ENCODE assay signal across 8 mouse cellular contexts in genomic region chr7:43495343-43496021, GRCm38 (mm10). TPM values are rescaled to one million over a fixed set of nuclear protein-coding genes. Genes with fewer than 3 reads are reported as not detected.
DNase-seq lines count a peak whose midpoint lies in the region; ATAC-seq and TF ChIP-seq lines count a peak whose summit lies in the region.

No protein-coding gene starts in this region.

- ATAC-seq in liver, embryonic 12.5 days: no peak
- ATAC-seq in inflammation-experienced regulatory T-cells, adult 6 months: peak; percentile 67
- ATAC-seq in liver, embryonic 14.5 days (ENCODE audit: insufficient read depth): no peak

- peaks cover 30% of the 10 kb centered on the region for H3K27me3 ChIP-seq in liver, embryonic 12.5 days (replicated peaks)
- H3K27me3 ChIP-seq in embryonic facial prominence, embryonic 10.5 days (replicated peaks; ENCODE audit: low read depth, poor library complexity, severe bottlenecking): peaks cover 30% of the 10 kb centered on the region
- no peaks in the 10 kb centered on the region; the same call in none of the 2 replicates for H3K27me3 ChIP-seq in liver, embryonic 14.5 days (ENCODE audit: control insufficient read depth, insufficient read depth, low read length)

- peak; percentile 60 for TF ChIP-seq CTCF in liver, embryonic 14.5 days (IDR thresholded peaks at IDR 0.05; ENCODE audit: low read depth)

- H3K9me3 ChIP-seq in liver, embryonic 12.5 days (replicated peaks): no peaks in the 10 kb centered on the region
- peaks cover 10% of the 10 kb centered on the region; the same call in 1 of the 2 replicates for H3K9me3 ChIP-seq in embryonic facial prominence, embryonic 10.5 days
- H3K9me3 ChIP-seq in liver, embryonic 14.5 days (ENCODE audit: control insufficient read depth, low read length): no peaks in the 10 kb centered on the region

- TF ChIP-seq EP300 in liver, embryonic 14.5 days (IDR thresholded peaks at IDR 0.05; ENCODE audit: low read depth): no peak

- no peak overlapping the region for H3K4me2 ChIP-seq in liver, embryonic 12.5 days
- no peak overlapping the region for H3K4me2 ChIP-seq in liver, embryonic 14.5 days (ENCODE audit: low read depth)

- H3K36me3 ChIP-seq in liver, embryonic 12.5 days: no peaks in the 10 kb centered on the region
- no peaks in the 10 kb centered on the region for H3K36me3 ChIP-seq in embryonic facial prominence, embryonic 10.5 days (replicated peaks)
- H3K36me3 ChIP-seq in liver, embryonic 14.5 days (replicated peaks; ENCODE audit: control insufficient read depth, insufficient read depth, low read depth): no peaks in the 10 kb centered on the region

- no peak overlapping the region for H3K9ac ChIP-seq in liver, embryonic 12.5 days
- no peak overlapping the region for H3K9ac ChIP-seq in liver, embryonic 14.5 days (replicated peaks)

- WGBS in liver, embryonic 12.5 days (ENCODE audit: insufficient replicate concordance): 13% methylated on average over 21 of the region's 21 CpGs
- 14% methylated on average over 21 of the region's 21 CpGs for WGBS in embryonic facial prominence, embryonic 10.5 days
- 17% methylated on average over 21 of the region's 21 CpGs for WGBS in liver, embryonic 14.5 days (ENCODE audit: insufficient replicate concordance)

- no peak overlapping the region for H3K4me3 ChIP-seq in liver, embryonic 12.5 days
- no peak overlapping the region for H3K4me3 ChIP-seq in embryonic facial prominence, embryonic 10.5 days
- H3K4me3 ChIP-seq in liver, embryonic 14.5 days (ENCODE audit: insufficient read depth in 1 of 2, low read depth in 2 of 2, low read length in 2 of 2): no peak overlapping the region

- no peak overlapping the region for H3K27ac ChIP-seq in liver, embryonic 12.5 days
- no peak overlapping the region for H3K27ac ChIP-seq in embryonic facial prominence, embryonic 10.5 days (replicated peaks)
- H3K27ac ChIP-seq in liver, embryonic 14.5 days: no peak overlapping the region

- DNase-seq in liver: peak; percentile 25
- peak; percentile 53 for DNase-seq in adrenal gland, adult 2 months
- peak; percentile 49 for DNase-seq in embryonic facial prominence, embryonic 10.5 days (ENCODE audit: low spot score)
- DNase-seq in liver, embryonic 14.5 days (ENCODE audit: low read depth in 3 of 3, low spot score in 3 of 3): no peak
- peak; percentile 86 for DNase-seq in retina, embryonic 14.5 days (ENCODE audit: low spot score)
- no peak for DNase-seq in T-cell, adult 2 months (ENCODE audit: low spot score)

- no peaks in the 10 kb centered on the region for H3K4me1 ChIP-seq in liver, embryonic 12.5 days
- peaks cover 1% of the 10 kb centered on the region; the same call in 1 of the 2 replicates for H3K4me1 ChIP-seq in embryonic facial prominence, embryonic 10.5 days
- no peaks in the 10 kb centered on the region for H3K4me1 ChIP-seq in liver, embryonic 14.5 days (replicated peaks; ENCODE audit: control insufficient read depth in 2 of 2, insufficient read depth in 2 of 2, low read length in 1 of 2)

RNA-seq across cellular contexts. Expression of gene Iglon5, which starts 5.6 kb away (rescaled TPM):
- polyA plus RNA-seq in liver, embryonic 12.5 days (2016; fragmentation: Nextera tagmentation; extraction: Ambion mirVana): 0.05 TPM in 1 of 2 replicates, not detected in the other
- 1 to 10 TPM; 2.2 to 3.3 TPM for total RNA-seq in adrenal gland, adult 2 months (2021)
- polyA plus RNA-seq in adrenal gland, adult 2 months (2012; rRNA removed): 3.3 and 4.4 TPM in 2 replicates
- polyA plus RNA-seq in embryonic facial prominence, embryonic 10.5 days (2016; fragmentation: Nextera tagmentation; extraction: Ambion mirVana): 0.70 and 0.71 TPM in 2 replicates
- polyA plus RNA-seq in inflammation-experienced regulatory T-cells, adult 6 months (2017; shearing (Covaris generic)): under 1 TPM in 2 of 3 experiments, not detected in 1; 0.15 to 0.36 TPM
- polyA plus RNA-seq in liver, embryonic 14.5 days (2012; rRNA removed): 0.07 and 0.12 TPM in 2 replicates
- polyA plus RNA-seq in liver, embryonic 14.5 days (2014; fragmentation: Nextera tagmentation; extraction: Ambion mirVana): not detected in 2 replicates

RNA-seq across cellular contexts. Expression of gene 4931406B18Rik, which starts 10.3 kb away (rescaled TPM):
- polyA plus RNA-seq in liver, embryonic 12.5 days (2016; fragmentation: Nextera tagmentation; extraction: Ambion mirVana): not detected in 2 replicates
- total RNA-seq in adrenal gland, adult 2 months (2021): not detected
- not detected in 2 replicates for polyA plus RNA-seq in adrenal gland, adult 2 months (2012; rRNA removed)
- not detected in 2 replicates for polyA plus RNA-seq in embryonic facial prominence, embryonic 10.5 days (2016; fragmentation: Nextera tagmentation; extraction: Ambion mirVana)
- polyA plus RNA-seq in inflammation-experienced regulatory T-cells, adult 6 months (2017; shearing (Covaris generic)): not detected
- not detected in 2 replicates for polyA plus RNA-seq in liver, embryonic 14.5 days (2012; rRNA removed)
- polyA plus RNA-seq in liver, embryonic 14.5 days (2014; fragmentation: Nextera tagmentation; extraction: Ambion mirVana): not detected in 2 replicates

RNA-seq across cellular contexts. Expression of gene Vsig10l, which starts 32.5 kb away (rescaled TPM):
- 1.2 and 2.3 TPM in 2 replicates for polyA plus RNA-seq in liver, embryonic 12.5 days (2016; fragmentation: Nextera tagmentation; extraction: Ambion mirVana)
- 1 to 10 TPM; 2.2 to 2.8 TPM for total RNA-seq in adrenal gland, adult 2 months (2021)
- 7.9 and 10.9 TPM in 2 replicates for polyA plus RNA-seq in adrenal gland, adult 2 months (2012; rRNA removed)
- 1.2 and 2.3 TPM in 2 replicates for polyA plus RNA-seq in embryonic facial prominence, embryonic 10.5 days (2016; fragmentation: Nextera tagmentation; extraction: Ambion mirVana)
- polyA plus RNA-seq in inflammation-experienced regulatory T-cells, adult 6 months (2017; shearing (Covaris generic)): 1 to 10 TPM; 2.4 to 6.8 (median 2.9) TPM
- 0.48 and 0.77 TPM in 2 replicates for polyA plus RNA-seq in liver, embryonic 14.5 days (2012; rRNA removed)
- 0.27 and 0.52 TPM in 2 replicates for polyA plus RNA-seq in liver, embryonic 14.5 days (2014; fragmentation: Nextera tagmentation; extraction: Ambion mirVana)

RNA-seq across cellular contexts. Expression of gene Cd33, which starts 48.7 kb away (rescaled TPM):
- 1.5 and 1.6 TPM in 2 replicates for polyA plus RNA-seq in liver, embryonic 12.5 days (2016; fragmentation: Nextera tagmentation; extraction: Ambion mirVana)
- total RNA-seq in adrenal gland, adult 2 months (2021): 1 to 10 TPM; 3.1 to 4.5 TPM
- 3.8 and 6.1 TPM in 2 replicates for polyA plus RNA-seq in adrenal gland, adult 2 months (2012; rRNA removed)
- 0.39 and 0.51 TPM in 2 replicates for polyA plus RNA-seq in embryonic facial prominence, embryonic 10.5 days (2016; fragmentation: Nextera tagmentation; extraction: Ambion mirVana)
- under 1 TPM in 1 of 3 experiments, not detected in 2; 0.39 TPM for polyA plus RNA-seq in inflammation-experienced regulatory T-cells, adult 6 months (2017; shearing (Covaris generic))
- polyA plus RNA-seq in liver, embryonic 14.5 days (2012; rRNA removed): 0.95 and 1.4 TPM in 2 replicates
- polyA plus RNA-seq in liver, embryonic 14.5 days (2014; fragmentation: Nextera tagmentation; extraction: Ambion mirVana): 1.5 and 1.9 TPM in 2 replicates

RNA-seq across cellular contexts. Expression of gene Gm45233, which starts 51.6 kb away (rescaled TPM):
- 0.26 and 0.59 TPM in 2 replicates for polyA plus RNA-seq in liver, embryonic 12.5 days (2016; fragmentation: Nextera tagmentation; extraction: Ambion mirVana)
- total RNA-seq in adrenal gland, adult 2 months (2021): 1 to 10 TPM in 1 of 2 experiments, under 1 TPM in 1; 0.58 to 1.5 TPM
- polyA plus RNA-seq in adrenal gland, adult 2 months (2012; rRNA removed): 1.7 and 4.6 TPM in 2 replicates
- polyA plus RNA-seq in embryonic facial prominence, embryonic 10.5 days (2016; fragmentation: Nextera tagmentation; extraction: Ambion mirVana): 0.24 and 0.67 TPM in 2 replicates
- not detected for polyA plus RNA-seq in inflammation-experienced regulatory T-cells, adult 6 months (2017; shearing (Covaris generic))
- polyA plus RNA-seq in liver, embryonic 14.5 days (2012; rRNA removed): 0.19 and 0.26 TPM in 2 replicates
- not detected in 2 replicates for polyA plus RNA-seq in liver, embryonic 14.5 days (2014; fragmentation: Nextera tagmentation; extraction: Ambion mirVana)

Comparison
In these comparisons a context has a peak if more than half of its experiments do, and no peak if none do; other contexts are left out.
1. DNase-seq: peak in liver (single experiment), adrenal gland, adult 2 months (single experiment), embryonic facial prominence, embryonic 10.5 days (single experiment) and retina, embryonic 14.5 days (single experiment); none in liver, embryonic 14.5 days (0 of 3) and T-cell, adult 2 months (single experiment).